Mouse (Mus musculus) midbrain, embryonic 10.5 days (tissue): ENCODE data around the gene Stxbp6. TPM values are rescaled to one million over a fixed set of nuclear protein-coding genes. Genes with fewer than 3 reads are reported as not detected.
"Not testable (repeated sequence)": the region's sequence is repeated elsewhere in the genome, so short reads cannot be mapped to it uniquely, and the experiment has no call there.

Experiments
- DNase-seq: peaks from one replicate; pipeline ENCODE4 v3.0.0-alpha.2; 2017; ENCODE audit warnings: low spot score
- H3K27ac ChIP-seq: fragments of 300-500 bp; sonication (generic); replicated peaks from 2 replicates; pipeline ENCODE4 v1.5.1; 2016; ENCODE audit warnings: mild to moderate bottlenecking
- H3K27me3 ChIP-seq: fragments of 300-500 bp; sonication (generic); 2 replicates; pipeline ENCODE4 v1.6.1; 2016; ENCODE audit warnings: low read depth, mild to moderate bottlenecking; ENCODE audit not compliant: poor library complexity, severe bottlenecking
- H3K36me3 ChIP-seq: fragments of 300-500 bp; sonication (generic); 2 replicates; pipeline ENCODE4 v1.6.1; 2016; ENCODE audit warnings: mild to moderate bottlenecking, moderate library complexity
- H3K4me1 ChIP-seq: fragments of 300-500 bp; sonication (generic); 2 replicates; pipeline ENCODE4 v1.6.1; 2016
- H3K4me3 ChIP-seq: fragments of 300-500 bp; sonication (generic); 2 replicates; pipeline ENCODE4 v1.5.1; 2016; ENCODE audit warnings: mild to moderate bottlenecking, moderate library complexity
- H3K9me3 ChIP-seq: fragments of 300-500 bp; sonication (generic); replicated peaks from 2 replicates; pipeline ENCODE4 v1.6.1; 2016; ENCODE audit warnings: mild to moderate bottlenecking
- WGBS: fragments of 180-500 bp; shearing (Covaris S2); methylation state at CpG from one replicate; pipeline ENCODE4 v1.1.7; 2016; 5-methylcytosine and 5-hydroxymethylcytosine counted together
- polyA plus RNA-seq: library from polyadenylated mRNA; unstranded; fragments of >200 nt; fragmentation: Nextera tagmentation; extraction: Ambion mirVana; gene quantifications from 2 replicates; pipeline ENCODE4 v1.2.1, GENCODE M21; 2016

Gene Stxbp6
- 20.5 and 24.6 TPM in 2 replicates for polyA plus RNA-seq

DNA sequence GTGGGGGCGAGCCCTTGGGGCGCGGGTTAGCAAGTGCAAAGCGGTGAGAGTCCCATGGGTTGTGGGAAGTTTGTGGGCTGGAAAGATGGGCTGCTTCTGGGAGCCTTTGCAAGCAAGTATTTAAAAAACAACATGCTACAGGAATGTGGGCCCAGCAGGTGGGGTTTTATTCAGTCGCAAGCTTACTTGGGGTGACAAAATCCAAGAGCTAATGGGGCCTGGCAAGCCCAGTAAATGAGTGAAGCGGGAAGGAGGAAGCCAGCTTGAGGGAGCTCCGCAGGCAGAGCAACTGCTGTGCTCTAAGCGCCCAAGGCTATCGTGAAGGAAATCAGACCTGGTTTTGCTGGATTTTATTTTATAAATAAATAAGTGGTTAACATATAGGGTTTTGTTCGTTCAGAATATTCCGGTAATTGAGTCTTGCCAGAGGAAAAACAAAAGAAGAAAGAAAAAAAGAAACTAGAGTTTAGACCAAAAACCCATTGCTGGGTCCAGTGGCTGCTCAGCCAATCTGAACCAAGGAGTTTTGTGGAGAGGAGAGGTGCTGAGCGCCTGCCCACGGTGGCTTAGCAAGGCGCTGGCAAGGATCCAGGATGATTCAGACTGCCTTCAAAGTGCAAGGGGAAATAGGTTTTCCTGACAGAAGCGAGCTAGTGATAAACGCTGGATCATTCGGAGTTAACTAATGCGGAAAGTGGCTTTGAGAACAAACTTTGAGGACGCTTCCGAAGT is at the start of gene Stxbp6:
TSS of gene Stxbp6 (minus strand) at position 99 of the 732 bp plus-strand sequence.
- H3K4me3 ChIP-seq = peak within 1 kb of the TSS; percentile 79
- no peaks in the 10 kb centered on the region for H3K9me3 ChIP-seq
- H3K36me3 ChIP-seq = no peaks in the 10 kb centered on the region
- H3K27me3 ChIP-seq = peaks cover 19% of the 10 kb centered on the region
- peak; percentile 49 for DNase-seq
- H3K4me1 ChIP-seq = peaks cover 39% of the 10 kb centered on the region
- WGBS = 2% methylated on average over 20 of the region's 20 CpGs
- peak within 1 kb of the TSS; percentile 94 for H3K27ac ChIP-seq

DNA sequence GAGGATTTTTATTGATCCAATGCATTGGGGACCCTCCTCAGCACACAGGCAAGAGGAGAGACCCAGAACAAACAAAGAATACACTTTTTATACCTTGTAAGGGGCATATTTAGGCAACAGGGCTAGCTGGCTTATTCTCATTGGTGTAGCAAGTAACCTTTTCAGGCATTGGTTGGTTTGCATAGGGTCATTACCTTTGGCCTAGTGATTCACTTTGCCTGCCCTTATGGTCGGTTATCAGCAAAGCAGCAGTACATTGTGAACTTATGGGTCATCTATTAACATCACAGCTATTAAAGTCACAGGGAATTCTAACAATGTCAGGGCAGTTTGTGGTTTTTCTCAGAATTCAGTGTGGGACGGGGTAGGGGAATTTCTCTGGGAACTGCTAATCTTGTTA is 28.4 kb upstream of the Stxbp6 start:
- not testable (repeated sequence) for H3K9me3 ChIP-seq, DNase-seq, H3K36me3 ChIP-seq, H3K4me3 ChIP-seq, H3K27me3 ChIP-seq, H3K27ac ChIP-seq, H3K4me1 ChIP-seq
- WGBS = 84% methylated on average over 2 of the region's 2 CpGs

DNA sequence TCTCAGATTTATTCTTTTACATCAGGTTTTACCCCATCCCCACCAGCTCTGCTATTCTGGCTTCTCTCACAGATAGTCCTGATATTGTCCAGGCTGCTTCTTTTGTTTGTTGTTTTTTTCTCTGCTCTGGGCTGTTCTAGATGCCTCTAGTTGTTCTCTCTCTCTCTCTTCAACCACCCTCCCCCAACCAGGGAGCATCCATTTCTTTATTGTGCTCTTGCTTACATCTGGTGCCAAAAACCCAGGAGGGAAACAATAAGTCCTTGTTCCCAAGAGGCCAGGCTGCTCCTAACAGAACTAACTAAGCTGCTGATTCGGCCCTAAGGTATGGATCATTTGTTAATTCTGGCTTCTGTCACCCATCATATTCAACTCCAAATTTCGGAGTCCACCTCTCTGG is 19.2 kb upstream of the Stxbp6 start:
- Histone ChIP-seq H3K4me1 (peaks cover 6% of the 10 kb centered on the region; the same call in 1 of the 2 replicates), H3K9me3 (no peaks in the 10 kb centered on the region), H3K4me3 (no peak overlapping the region), H3K27ac (no peak overlapping the region), H3K36me3 (no peaks in the 10 kb centered on the region), H3K27me3 (no peaks in the 10 kb centered on the region)
- no peak for DNase-seq
- WGBS = 74% methylated on average over 2 of the region's 2 CpGs

DNA sequence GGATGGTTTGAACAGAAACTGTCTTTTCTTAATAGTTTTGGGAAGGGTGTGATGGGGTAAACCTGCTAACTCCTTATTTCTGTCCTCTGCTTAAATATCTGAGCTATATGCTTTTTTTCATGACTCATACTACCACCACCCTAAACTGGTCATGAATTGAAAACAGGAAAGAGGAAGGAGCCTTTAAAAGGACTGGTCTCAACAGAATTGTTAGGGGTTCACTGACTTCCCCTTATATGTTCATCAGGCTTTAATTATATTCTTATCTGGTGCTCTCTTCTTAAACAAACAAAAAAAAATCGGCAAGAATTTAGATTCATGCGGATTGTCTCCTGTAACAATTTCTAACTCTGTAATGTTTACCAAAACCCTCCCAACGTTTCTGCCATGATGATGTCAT is 17.9 kb upstream of the Stxbp6 start:
- WGBS = 83% methylated on average over 3 of the region's 3 CpGs
- no peak overlapping the region for H3K27ac ChIP-seq
- DNase-seq = no peak

DNA sequence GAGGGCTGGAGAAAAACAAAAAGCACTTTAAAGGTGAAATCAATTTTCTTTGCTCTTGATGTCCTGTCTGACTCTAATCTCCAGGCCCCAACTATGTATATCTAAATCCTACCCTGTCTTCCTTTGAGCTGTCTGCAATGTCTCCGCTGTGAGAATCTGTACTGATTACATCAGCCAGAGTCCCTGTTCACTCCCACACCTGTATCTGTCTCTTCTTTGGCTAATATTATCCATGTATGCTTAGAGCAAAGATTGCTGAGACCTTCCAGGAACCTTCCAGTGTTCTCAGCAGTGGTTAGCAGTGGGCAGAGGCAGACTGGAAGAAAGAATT is 8.6 kb upstream of the Stxbp6 start:
- Histone ChIP-seq H3K36me3 (no peaks in the 10 kb centered on the region), H3K27ac (no peak overlapping the region), H3K4me3 (no peak overlapping the region), H3K27me3 (no peaks in the 10 kb centered on the region), H3K4me1 (no peaks in the 10 kb centered on the region), H3K9me3 (no peaks in the 10 kb centered on the region)
- no peak for DNase-seq
- 81% methylated on average over 1 of the region's 1 CpGs for WGBS

More for the DNA sequence above, 17.9 kb upstream of the Stxbp6 start:
- H3K27me3 ChIP-seq = no peaks in the 10 kb centered on the region
- no peaks in the 10 kb centered on the region for H3K36me3 ChIP-seq
- H3K4me1 ChIP-seq = peaks cover 6% of the 10 kb centered on the region; the same call in 1 of the 2 replicates
- no peaks in the 10 kb centered on the region for H3K9me3 ChIP-seq
- H3K4me3 ChIP-seq = no peak overlapping the region

DNA sequence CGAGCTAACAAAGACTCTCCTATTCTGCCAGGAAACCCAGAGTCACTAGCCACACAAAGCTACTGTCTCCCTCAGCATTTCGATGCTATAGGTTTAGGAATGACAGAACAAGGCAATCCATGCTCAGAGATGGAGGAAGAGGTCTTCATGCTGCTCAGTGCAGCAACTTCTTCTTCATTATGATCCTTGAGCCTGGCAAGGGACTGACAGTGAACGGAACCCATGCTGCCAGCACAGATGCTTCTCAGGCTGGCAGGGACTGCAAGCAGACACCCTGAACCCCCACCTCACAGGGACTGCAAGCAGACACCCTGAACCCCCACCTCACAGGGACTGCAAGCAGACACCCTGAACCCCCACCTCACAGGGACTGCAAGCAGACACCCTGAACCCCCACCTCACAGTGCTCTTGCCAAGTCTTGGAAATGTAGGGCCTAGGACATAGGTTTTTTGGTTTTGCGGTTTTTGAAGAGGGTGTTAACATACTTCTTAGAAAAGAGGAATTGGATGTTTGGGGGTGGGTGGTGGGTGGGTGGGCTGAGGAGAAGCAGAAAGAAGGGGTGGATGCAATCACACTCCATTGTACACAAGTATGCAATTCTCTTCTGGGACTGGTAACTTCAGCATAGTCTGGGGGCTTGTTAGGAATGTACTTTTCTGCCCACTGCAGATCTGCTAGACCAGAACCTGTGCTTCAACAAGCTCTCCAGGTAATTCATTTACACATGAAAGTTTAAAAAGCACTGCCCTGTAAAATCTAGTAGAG is 8.1 kb upstream of the Stxbp6 start:
- no peak overlapping the region for H3K27ac ChIP-seq
- no peaks in the 10 kb centered on the region for H3K27me3 ChIP-seq
- DNase-seq = no peak
- H3K4me1 ChIP-seq = no peaks in the 10 kb centered on the region
- 78% methylated on average over 4 of the region's 4 CpGs for WGBS
- no peaks in the 10 kb centered on the region for H3K36me3 ChIP-seq
- no peaks in the 10 kb centered on the region for H3K9me3 ChIP-seq
- no peak overlapping the region for H3K4me3 ChIP-seq

DNA sequence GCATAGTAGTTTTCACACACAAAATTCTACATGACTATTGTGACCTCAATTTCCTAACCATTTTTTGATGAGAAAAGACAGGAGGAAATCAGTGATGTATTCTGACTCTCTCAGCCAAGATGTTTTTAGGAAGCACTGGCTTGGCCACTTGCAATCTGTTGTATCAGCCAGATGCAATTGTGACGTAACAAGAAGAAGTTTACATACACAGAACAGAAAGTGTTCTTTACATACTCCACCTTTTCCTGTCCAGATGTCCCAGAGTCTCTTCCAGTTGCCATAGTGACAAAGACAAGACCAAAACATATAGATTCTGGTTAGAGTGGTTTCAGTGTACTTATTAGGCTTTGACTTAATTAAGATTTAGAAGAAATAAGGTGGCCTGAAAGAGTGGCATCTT is 7.1 kb upstream of the Stxbp6 start:
- H3K9me3 ChIP-seq = no peaks in the 10 kb centered on the region
- H3K36me3 ChIP-seq = no peaks in the 10 kb centered on the region
- H3K27me3 ChIP-seq = no peaks in the 10 kb centered on the region
- no peaks in the 10 kb centered on the region for H3K4me1 ChIP-seq
- 62% methylated on average over 1 of the region's 1 CpGs for WGBS
- DNase-seq = no peak
- H3K4me3 ChIP-seq = no peak overlapping the region
- H3K27ac ChIP-seq = no peak overlapping the region

DNA sequence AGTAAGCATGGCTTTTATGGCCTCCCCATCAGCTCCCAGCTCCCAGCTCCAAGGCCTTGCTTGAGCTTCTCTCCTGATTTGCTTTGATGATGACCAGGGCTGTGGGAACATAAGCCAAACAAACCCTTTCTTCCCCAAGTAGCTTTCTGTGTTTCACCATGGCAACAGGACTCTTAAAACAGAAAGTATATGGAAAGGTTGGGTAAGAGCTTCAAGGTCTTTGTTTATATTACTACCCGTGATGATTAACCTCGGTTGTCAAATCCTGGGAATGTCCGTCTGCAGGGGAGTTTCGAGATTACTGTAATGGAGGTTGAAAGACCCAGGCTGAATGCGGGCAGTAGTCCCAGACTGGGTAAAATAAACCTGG is 6.2 kb upstream of the Stxbp6 start:
- no peak for DNase-seq
- WGBS = 78% methylated on average over 5 of the region's 5 CpGs

DNA sequence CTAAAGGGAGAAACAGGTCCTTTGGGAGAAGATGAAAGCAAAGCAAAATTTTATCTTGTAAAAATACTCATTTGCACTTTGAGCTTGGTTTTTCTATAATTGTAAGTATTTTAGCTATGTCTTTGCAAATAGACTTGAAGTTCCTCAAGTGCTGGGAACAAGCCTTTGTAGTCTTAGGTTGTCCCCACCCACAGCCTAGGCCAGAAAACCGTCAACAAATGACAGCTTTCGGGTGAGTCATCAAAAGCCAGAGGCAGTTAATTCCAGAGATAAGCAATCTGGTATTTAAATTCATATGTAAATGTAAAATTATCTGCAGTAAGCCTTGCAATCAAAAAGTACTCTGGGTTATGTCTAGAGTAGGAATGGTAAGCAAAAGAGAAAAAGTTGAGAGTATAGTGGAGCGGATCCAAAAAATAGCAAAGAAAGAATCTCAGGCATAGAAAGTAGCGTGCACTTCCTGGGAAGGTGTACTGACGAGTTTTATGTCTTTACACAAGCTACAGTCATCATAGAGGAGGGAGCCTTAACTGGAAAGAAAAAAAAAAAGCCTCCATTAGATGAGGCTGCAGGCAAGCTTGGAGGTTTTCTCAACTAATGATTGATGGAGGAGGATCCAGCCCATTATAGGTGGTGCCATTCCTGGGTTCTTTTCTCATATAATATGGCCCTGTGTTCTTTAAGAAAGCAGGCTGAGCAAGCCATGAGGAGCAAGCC is 5.7 kb upstream of the Stxbp6 start:
- Histone ChIP-seq H3K9me3 (no peaks in the 10 kb centered on the region), H3K27me3 (peaks cover 12% of the 10 kb centered on the region), H3K27ac (no peak overlapping the region), H3K4me1 (peaks cover 4% of the 10 kb centered on the region), H3K4me3 (no peak overlapping the region), H3K36me3 (no peaks in the 10 kb centered on the region)
- 91% methylated on average over 5 of the region's 5 CpGs for WGBS
- no peak for DNase-seq

More for the DNA sequence above, 6.2 kb upstream of the Stxbp6 start:
- Histone ChIP-seq H3K4me3 (no peak overlapping the region), H3K36me3 (no peaks in the 10 kb centered on the region), H3K4me1 (no peaks in the 10 kb centered on the region), H3K27ac (no peak overlapping the region), H3K9me3 (no peaks in the 10 kb centered on the region), H3K27me3 (peaks cover 7% of the 10 kb centered on the region)

DNA sequence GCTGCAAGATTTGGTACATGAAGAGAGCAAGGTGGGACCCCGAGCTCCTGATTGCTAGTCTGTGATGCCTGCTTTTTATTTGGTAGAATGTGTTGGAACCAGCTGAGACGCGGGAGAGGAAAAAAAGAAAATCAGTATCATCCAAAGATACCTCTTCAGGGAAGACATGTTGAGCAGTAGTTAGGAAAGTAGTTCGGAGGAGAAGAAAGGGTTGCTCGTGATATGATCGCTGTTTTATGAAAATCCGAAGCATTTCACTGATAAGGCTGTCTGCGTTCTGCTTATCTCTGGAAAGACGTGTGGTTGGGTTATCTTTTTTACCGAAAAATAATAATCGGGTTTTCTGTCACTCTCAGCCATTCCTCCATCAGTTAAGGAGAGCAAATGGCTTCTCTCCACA is 1.1 kb upstream of the Stxbp6 start:
- Histone ChIP-seq H3K27me3 (peaks cover 19% of the 10 kb centered on the region), H3K9me3 (no peaks in the 10 kb centered on the region), H3K4me1 (peaks cover 33% of the 10 kb centered on the region), H3K27ac (no peak overlapping the region), H3K36me3 (no peaks in the 10 kb centered on the region), H3K4me3 (peak overlapping the region; percentile 79)
- DNase-seq = no peak
- 76% methylated on average over 11 of the region's 11 CpGs for WGBS

DNA sequence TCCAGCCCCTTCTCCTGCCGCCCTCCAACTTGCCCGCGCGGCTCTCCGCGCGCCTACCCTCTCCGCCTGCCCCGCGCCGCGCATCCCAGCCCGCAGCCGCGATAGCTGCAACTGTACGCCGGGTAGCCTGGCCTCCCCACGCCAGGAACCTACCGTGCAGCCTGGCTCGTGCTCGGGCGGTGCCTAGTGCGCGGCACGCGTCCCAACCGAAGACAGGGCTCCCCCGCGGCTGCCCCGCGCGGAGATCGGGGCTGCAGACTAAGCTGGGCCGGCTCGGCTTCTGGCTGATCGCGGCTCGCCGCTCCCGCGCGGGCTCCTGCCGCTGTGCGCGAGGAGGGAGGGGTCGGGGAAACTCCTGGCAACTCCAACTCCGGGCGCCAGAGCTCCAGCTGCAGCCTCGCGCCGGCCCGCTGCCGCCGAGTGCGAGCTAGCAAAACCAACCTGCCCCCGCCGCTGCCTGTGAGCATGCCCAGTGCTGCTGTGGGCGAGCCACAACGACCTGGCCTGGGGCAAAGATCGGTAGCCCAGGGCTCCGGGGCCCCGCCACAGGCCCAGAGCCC is 387 bp downstream of the Stxbp6 start:
- H3K9me3 ChIP-seq = no peaks in the 10 kb centered on the region
- H3K27me3 ChIP-seq = peaks cover 19% of the 10 kb centered on the region
- WGBS = under 1% methylated on average over 62 of the region's 62 CpGs
- no peaks in the 10 kb centered on the region for H3K36me3 ChIP-seq
- H3K4me3 ChIP-seq = peak overlapping the region; percentile 79
- peak; percentile 88 for DNase-seq
- H3K4me1 ChIP-seq = peaks cover 39% of the 10 kb centered on the region
- H3K27ac ChIP-seq = peak overlapping the region; percentile 94

DNA sequence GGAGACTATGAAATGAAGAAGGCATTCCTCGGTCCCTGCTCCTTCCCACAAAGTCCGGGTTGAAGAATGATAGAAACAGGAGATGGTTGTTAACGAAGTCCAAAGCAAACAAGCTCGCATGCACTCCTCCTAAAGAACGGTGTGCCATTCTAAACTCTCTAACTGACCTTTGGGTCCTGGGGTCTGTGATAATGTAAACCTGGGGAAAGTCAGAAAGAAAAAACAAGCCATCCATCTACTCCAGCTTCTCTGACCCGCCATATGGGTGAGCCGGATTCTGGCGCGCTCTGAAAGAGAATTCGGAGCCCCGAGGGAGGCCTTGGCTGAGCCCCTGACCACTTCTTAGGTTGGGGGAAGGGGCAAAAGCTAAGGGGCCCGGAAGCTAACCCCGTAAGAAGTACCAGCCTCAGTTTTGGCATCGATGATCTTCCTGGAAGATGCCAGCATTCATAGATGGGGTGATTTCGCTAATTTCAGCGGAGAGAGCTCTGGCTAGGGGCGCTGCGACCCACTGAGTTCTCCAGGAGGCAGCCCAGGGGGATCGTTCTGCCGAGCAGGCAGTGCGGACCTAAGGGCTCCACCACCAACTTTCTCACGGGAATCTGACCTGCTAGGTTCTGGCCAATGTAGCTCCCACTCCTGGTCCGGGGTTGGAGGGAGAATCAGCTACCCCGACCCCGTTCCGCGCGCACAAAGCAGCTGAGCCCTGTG is 1.0 kb downstream of the Stxbp6 start:
- no peaks in the 10 kb centered on the region for H3K36me3 ChIP-seq
- H3K4me1 ChIP-seq = peaks cover 43% of the 10 kb centered on the region
- H3K9me3 ChIP-seq = no peaks in the 10 kb centered on the region
- WGBS = under 1% methylated on average over 28 of the region's 28 CpGs
- H3K27me3 ChIP-seq = peaks cover 19% of the 10 kb centered on the region
- peak overlapping the region; percentile 94 for H3K27ac ChIP-seq
- no peak for DNase-seq
- H3K4me3 ChIP-seq = peak overlapping the region; percentile 79
